Comparison of ENCODE assay signal across 26 mouse cellular contexts in genomic region chr4:92191649-92192048, GRCm38 (mm10). TPM values are rescaled to one million over a fixed set of nuclear protein-coding genes. Genes with fewer than 3 reads are reported as not detected.
"Had no signal": no experiment of that assay in that cellular context is flagged by ENCODE, and none has a peak within 500 bp of the region (broad histone marks: within the 10 kb centered on the region; RNA-seq: fewer than 3 reads in every experiment).

Gene Gm12666 (minus strand): TSS chr4:92191749.

RNA-seq across cellular contexts. Expression of gene Gm12666, which starts in this region (rescaled TPM):
- total RNA-seq: hematopoietic stem cell, adult 5-6 weeks; hindbrain, postnatal 0 days had no signal
- polyA plus RNA-seq: heart, embryonic 11.5 days; heart, embryonic 12.5 days; heart, embryonic 13.5 days; heart, embryonic 14.5 days; heart, embryonic 15.5 days; heart, embryonic 16.5 days; heart, postnatal 0 days; hindbrain, embryonic 10.5 days; hindbrain, embryonic 11.5 days; hindbrain, embryonic 12.5 days; hindbrain, embryonic 13.5 days; hindbrain, embryonic 14.5 days; hindbrain, embryonic 15.5 days; hindbrain, embryonic 16.5 days; intestine, embryonic 14.5 days; intestine, embryonic 15.5 days; intestine, embryonic 16.5 days; intestine, postnatal 0 days; kidney, adult 2 months; kidney, embryonic 14.5 days; kidney, embryonic 15.5 days; kidney, embryonic 16.5 days; kidney, postnatal 0 days; large intestine, adult 2 months had no signal
